Mouse (Mus musculus) gastrocnemius, adult 8-10 months (tissue): Measurements from ENCODE around the gene Atg4b. TPM values are rescaled to one million over a fixed set of nuclear protein-coding genes. Genes with fewer than 3 reads are reported as not detected.
A peak's percentile ranks its signal among the peaks of the same experiment; 100 is the strongest.

Source experiments
- DNase-seq, 2 experiments: peaks; one replicate each; pipeline ENCODE4 v3.0.0; 2022; ENCODE audit warnings: low spot score in 2 of 2
- total RNA-seq, 4 experiments: library from RNA; stranded (reverse); gene quantifications; 2 replicates each; pipeline ENCODE4 v1.2.4; 2022

The Atg4b gene
- 10 to 100 TPM; 26.7 to 33.4 (median 29.2) TPM for total RNA-seq

- DNase-seq, result no peak
These were observed at the start of gene Atg4b for GRCm38 (mm10) chr1:93751290-93751689. TSS of gene Atg4b (plus strand) at chr1:93751500.

DNA sequence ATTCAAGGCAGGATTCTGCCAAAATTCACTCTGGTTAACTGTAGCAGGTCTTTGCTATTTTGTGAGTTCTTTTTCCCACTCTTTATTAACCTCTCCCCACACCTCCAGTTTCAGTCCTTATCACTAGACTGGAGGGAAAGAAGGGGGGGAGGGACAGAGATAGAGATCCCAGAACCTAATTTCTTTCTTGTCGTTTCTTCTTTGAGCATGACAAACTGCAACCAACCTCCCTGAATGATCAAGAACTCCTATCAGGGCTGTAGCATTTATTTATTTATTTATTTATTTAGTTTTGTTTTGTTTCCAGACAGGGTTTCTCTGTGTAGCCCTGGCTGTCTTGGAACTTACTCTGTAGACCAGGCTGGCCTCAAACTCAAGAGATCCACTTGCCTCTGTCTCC, 49.2 kb upstream of the Atg4b start:
- DNase-seq, result no peak

GRCm38 (mm10) chr1:93703472-93704048, 47.7 kb upstream of the Atg4b start:
- DNase-seq, result no peak

GRCm38 (mm10) chr1:93704341-93704740, 47.0 kb upstream of the Atg4b start:
- no peak for DNase-seq

GRCm38 (mm10) chr1:93705389-93705788, 45.9 kb upstream of the Atg4b start:
- DNase-seq, result no peak

GRCm38 (mm10) chr1:93716166-93716565, 35.1 kb upstream of the Atg4b start:
- no peak for DNase-seq

GRCm38 (mm10) chr1:93721557-93721956, 29.7 kb upstream of the Atg4b start:
- no peak for DNase-seq

DNA sequence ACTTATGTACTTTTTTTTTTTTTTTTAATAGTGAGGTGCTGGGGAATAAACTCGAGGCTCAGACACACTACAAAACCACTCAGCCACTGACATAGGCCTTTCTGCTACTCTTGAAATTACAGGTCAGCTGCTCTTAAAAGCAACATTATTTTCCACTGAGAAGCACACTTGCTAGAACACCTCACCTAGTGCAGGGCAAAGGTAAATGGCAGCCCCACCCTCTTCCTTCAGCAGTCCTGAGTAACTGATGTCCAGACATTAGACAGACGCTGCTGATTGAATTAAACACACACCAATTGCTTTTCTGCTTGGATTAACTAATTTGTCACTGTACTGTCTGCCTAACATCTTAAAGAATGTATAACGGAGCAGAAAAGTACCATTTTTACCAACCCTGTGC, 26.7 kb upstream of the Atg4b start:
- DNase-seq, result no peak

DNA sequence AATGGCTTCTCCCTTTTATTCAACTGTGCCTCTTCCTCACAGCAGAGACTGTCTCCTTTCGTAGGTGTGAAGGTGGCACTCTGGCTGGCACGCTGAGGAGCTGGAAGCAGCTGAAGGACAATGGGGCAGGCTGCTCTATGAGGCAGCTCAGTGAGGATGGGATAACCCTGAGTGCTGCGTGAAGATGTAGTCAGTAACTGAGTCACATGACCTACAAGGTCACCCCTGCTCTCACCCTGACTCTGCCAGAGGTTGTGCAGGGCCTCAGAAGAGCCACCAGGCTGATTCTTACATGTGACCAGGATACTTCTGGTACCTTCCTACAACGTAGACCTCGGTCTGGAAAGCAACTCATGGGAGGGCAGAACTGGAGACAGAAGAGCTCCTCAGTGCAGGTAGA, 25.6 kb upstream of the Atg4b start:
- DNase-seq, result no peak

DNA sequence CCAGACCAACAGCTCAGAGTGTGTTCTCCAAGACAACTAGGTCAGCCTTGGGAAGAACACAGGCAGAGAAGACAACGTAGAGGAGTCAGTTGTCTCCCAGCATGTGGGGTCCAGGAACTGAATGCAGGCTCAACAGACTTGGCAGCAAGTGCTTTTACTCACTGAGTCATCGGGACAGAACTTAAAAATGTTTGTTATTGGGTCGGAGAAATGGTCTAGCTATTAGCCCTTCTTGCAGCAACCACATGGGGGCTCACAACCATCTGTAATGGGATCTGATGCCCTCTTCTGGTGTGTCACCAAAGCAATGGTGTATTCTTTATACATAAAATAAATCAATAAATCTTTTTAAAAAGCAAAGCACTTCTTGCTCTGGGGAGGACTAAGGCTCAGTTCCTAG, 25.2 kb upstream of the Atg4b start:
- no peak for DNase-seq

DNA sequence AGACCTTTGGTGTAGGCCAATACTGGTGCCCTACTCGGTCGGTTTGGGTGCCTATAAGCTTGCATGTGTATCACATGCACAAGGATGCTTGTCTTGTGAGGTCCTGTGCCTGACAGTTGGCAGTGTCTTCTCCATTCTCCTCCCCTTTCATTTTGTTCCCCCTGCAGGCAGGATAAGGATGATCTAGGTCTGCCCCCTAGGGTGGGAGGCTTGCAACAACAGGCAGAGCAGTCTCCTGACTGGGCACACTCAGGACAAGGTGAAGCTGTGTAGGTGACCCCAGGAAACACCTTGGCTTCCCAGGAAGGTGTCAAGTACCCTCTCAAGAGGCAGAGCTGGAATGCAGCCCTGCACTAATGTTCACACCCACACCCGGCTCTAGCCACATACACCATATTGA, 24.3 kb upstream of the Atg4b start:
- peak; percentile 20 to 24 for DNase-seq

DNA sequence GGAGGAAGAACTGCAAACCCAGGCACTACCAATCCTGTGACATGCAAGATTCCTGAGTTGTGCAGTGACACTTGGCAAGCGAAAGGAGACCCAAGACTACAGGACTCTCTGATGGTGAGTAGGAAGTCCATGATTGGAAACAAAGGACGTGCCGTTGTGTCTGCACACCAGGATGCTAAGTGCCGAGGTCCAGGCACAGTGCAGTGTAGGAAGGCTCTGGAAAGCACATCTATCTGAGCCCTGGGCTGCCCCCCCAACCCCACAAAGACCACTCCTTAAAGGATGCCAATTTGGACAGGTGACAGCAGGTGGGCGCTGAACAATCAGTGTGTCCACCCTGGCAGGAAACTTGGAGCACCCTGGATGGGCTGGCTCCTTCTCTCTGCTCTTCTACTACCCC, 20.2 kb upstream of the Atg4b start:
- no peak for DNase-seq

DNA sequence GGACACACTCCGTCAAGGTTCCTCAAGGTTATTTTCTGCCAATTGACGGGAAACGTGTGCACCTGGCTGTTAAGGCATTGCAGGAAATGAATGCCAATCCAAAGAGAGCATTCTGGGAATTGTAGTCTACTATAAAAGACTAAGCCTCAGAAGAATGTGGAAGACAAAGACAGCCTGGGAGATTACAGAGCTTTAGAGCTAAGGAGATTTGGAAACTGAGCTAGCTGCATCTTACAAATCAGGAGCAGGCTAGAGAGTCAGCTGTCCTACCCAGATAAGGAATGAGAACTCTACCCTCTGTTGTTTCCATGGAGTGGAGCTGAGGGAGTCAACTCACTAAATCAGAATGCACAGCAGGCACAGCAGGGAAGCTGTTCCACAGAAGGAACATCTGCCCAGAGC, 19.4 kb upstream of the Atg4b start:
- no peak for DNase-seq

GRCm38 (mm10) chr1:93735859-93736258, 15.4 kb upstream of the Atg4b start:
- no peak for DNase-seq

DNA sequence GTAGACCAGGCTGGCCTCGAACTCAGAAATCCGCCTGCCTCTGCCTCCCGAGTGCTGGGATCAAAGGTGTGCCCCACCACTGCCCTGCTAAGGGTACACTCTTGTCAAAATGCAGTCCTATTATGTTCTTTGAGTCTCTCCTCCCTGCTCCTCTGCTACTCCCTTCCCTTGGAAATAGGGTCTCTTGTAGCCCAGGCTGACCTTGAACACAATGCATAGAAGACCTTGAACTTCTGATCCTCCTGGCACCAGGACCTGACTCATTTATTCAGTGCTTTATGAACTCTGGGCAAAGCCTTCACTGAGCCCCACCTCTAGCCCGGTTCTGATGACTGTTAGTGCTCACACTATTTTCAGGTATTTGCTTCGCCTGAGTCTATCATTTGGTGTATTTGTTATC, 13.6 kb upstream of the Atg4b start:
- no peak for DNase-seq

- DNase-seq, result no peak
These were observed 10.6 kb upstream of the Atg4b start for GRCm38 (mm10) chr1:93740671-93741070.

DNA sequence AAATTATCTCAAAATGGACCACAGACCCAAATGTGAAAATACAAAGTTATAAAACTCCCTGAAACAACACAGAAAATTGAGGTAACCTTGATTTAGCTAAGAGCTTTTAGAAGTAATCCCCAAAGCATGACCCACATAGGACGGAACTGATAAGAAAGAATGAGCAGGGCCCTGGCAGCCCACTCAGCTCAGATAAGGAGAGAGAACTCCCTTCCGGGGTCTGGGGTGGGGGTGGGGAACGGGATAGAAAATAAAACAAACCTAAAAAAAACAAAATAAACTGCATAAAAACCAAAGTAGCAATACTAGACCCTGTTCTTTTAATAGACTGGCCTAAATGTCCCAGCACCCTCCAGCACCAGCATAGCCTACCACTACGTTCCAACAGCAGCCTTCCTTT, 9.3 kb upstream of the Atg4b start:
- no peak for DNase-seq

DNA sequence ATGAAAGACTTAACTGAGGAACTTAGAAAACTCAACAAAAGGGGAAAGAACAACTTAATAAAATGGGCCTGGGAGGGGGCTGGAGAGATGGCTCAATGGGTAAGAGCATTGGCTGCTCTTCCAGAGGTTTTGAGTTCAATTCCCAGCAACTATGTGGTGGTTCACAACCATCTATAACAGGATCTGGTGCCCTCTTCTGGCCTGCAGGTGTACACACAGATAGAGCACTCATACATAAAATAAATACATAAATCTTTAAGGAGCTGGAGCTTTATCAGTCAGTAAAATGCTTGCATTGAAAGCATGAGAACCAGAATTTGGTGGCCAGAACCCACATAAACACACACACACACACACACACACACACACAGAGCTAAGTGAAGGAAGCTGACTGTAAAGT, 8.4 kb upstream of the Atg4b start:
- DNase-seq, result no peak

DNA sequence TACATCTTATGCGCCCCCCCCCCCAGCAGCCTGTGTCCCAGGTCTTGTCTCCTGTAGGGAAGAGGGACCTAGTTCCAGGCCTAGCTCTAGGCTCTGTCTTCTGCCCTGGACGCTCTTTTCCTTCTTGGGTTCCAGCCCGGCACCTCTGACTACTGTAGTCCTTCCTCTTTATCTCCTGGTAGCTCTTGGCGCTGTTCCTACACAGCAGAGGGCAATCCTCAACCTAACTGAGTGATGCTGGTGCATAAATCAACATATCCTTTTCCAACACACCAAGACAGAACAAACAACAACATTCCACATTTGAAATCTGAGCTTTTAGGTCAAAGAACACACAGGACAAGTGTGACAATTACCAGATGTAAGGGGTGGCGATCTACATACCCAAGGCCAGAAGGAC, 5.1 kb upstream of the Atg4b start:
- DNase-seq, result no peak

GRCm38 (mm10) chr1:93748539-93748938, 2.8 kb upstream of the Atg4b start:
- no peak for DNase-seq

GRCm38 (mm10) chr1:93753911-93754572, 2.7 kb downstream of the Atg4b start:
- DNase-seq, result peak in 1 of 2 experiments; percentile 27

GRCm38 (mm10) chr1:93754573-93755290, 3.4 kb downstream of the Atg4b start, which contains the start of gene Thap4:
TSS of gene Thap4 (minus strand) at chr1:93754864.
- DNase-seq, result peak; percentile 89 to 94

DNA sequence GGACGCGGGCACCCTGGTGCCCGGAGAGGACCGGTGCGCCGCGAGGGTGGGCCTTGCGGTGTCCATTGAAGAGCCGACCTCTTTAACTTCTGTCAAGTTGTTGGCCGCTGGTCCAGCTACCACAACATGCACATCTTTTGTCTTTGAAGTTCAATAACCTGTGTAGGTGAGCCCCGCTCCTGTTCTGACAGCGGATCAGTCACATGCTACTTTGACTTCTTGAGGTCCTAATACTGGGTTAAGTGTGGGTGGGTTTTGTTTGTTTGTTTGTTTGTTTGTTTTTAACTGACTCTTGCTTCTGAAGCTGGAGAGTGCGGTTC, 4.0 kb downstream of the Atg4b start:
- DNase-seq, result no peak
